Mouse (Mus musculus) lung, postnatal 36 days (tissue): ENCODE results near the gene Wdcp.
"Not testable (repeated sequence)": the region's sequence is repeated elsewhere in the genome, so short reads cannot be mapped to it uniquely, and the experiment has no call there.

Source experiments
- DNase-seq: peaks from one replicate; pipeline ENCODE4 v3.0.0; 2022; ENCODE audit warnings: mixed read lengths

Wdcp gene

GRCm38 (mm10) chr12:4871260-4871659 is 28.2 kb downstream of the Wdcp start:
- no peak for DNase-seq

GRCm38 (mm10) chr12:4872273-4872672 is 29.2 kb downstream of the Wdcp start:
- DNase-seq = no peak

GRCm38 (mm10) chr12:4872983-4873477 is 29.9 kb downstream of the Wdcp start:
- no peak for DNase-seq

GRCm38 (mm10) chr12:4873531-4873930 is 30.4 kb downstream of the Wdcp start:
- DNase-seq = no peak

GRCm38 (mm10) chr12:4874161-4874927 is 31.2 kb downstream of the Wdcp start, which contains the start of gene Mfsd2b:
Mfsd2b (minus strand) TSS chr12:4874359.
- peak; percentile 89 for DNase-seq

- no peak for DNase-seq
These were observed 32.5 kb downstream of the Wdcp start for GRCm38 (mm10) chr12:4875623-4876022.

- DNase-seq = no peak
These were observed 35.2 kb downstream of the Wdcp start for GRCm38 (mm10) chr12:4878296-4878783.

- DNase-seq = peak; percentile 39
These were observed 35.9 kb downstream of the Wdcp start for GRCm38 (mm10) chr12:4879048-4879447.

GRCm38 (mm10) chr12:4882086-4882485 is 39.0 kb downstream of the Wdcp start:
- no peak for DNase-seq

GRCm38 (mm10) chr12:4885062-4885461 is 42.0 kb downstream of the Wdcp start:
- DNase-seq = no peak

GRCm38 (mm10) chr12:4886581-4886980 is 43.5 kb downstream of the Wdcp start:
- DNase-seq = not testable (repeated sequence)

- no peak for DNase-seq
These were observed 45.6 kb downstream of the Wdcp start for GRCm38 (mm10) chr12:4888739-4889138.

GRCm38 (mm10) chr12:4889251-4889650 is 46.1 kb downstream of the Wdcp start:
- no peak for DNase-seq

GRCm38 (mm10) chr12:4889891-4890290 is 46.8 kb downstream of the Wdcp start:
- DNase-seq = no peak

GRCm38 (mm10) chr12:4898024-4898423 is 54.9 kb downstream of the Wdcp start:
- DNase-seq = no peak

- DNase-seq = no peak
These were observed 62.8 kb downstream of the Wdcp start for GRCm38 (mm10) chr12:4905946-4906345.

- no peak for DNase-seq
These were observed 63.4 kb downstream of the Wdcp start for GRCm38 (mm10) chr12:4906476-4906875.

GRCm38 (mm10) chr12:4906951-4907906 is 64.1 kb downstream of the Wdcp start, which contains the start of gene Ubxn2a:
Ubxn2a (minus strand) TSS chr12:4907705.
- peak; percentile 97 for DNase-seq

GRCm38 (mm10) chr12:4908391-4908790 is 65.3 kb downstream of the Wdcp start:
- no peak for DNase-seq
